In genomic region chr1:73930411-73931134, GRCm38 (mm10) we compare ENCODE assay signal across 15 mouse cellular contexts.
A peak's percentile ranks its signal among the peaks of the same experiment; 100 is the strongest.
DNase-seq lines count a peak whose midpoint lies in the region; ATAC-seq and TF ChIP-seq lines count a peak whose summit lies in the region.
"Had no signal": no experiment of that assay in that cellular context is flagged by ENCODE, and none has a peak within 500 bp of the region (broad histone marks: within the 10 kb centered on the region; RNA-seq: fewer than 3 reads in every experiment).

No protein-coding gene starts in this region.

- no peak for TF ChIP-seq POLR2A in kidney, adult 2 months (IDR thresholded peaks at IDR 0.05; ENCODE audit: low read depth, low read length)

- peak; percentile 10 for DNase-seq in T-cell, adult 2 months (ENCODE audit: low spot score)
- peak; percentile 96 for DNase-seq in kidney, adult 2 months
- peak; percentile 65 for DNase-seq in lung, postnatal 25 days (ENCODE audit: low spot score)
- DNase-seq in urinary bladder, adult 18-20 months (ENCODE audit: low spot score in 2 of 2): no peak
- DNase-seq in forebrain, postnatal 0 days: no peak
- DNase-seq: cerebellum, adult 2 months; gastrocnemius, postnatal 36 days; layer of hippocampus, adult 9-11 months; left cerebral cortex, postnatal 4 days; midbrain, embryonic 14.5 days had no signal

- H3K9ac ChIP-seq in heart, embryonic 16.5 days (ENCODE audit: low read length): no peak overlapping the region
- no peak overlapping the region for H3K9ac ChIP-seq in heart, embryonic 11.5 days (ENCODE audit: low read depth, low read length)
- no peak overlapping the region for H3K9ac ChIP-seq in forebrain, postnatal 0 days
- H3K9ac ChIP-seq: hindbrain, embryonic 14.5 days; neural tube, embryonic 13.5 days had no signal

- no peaks in the 10 kb centered on the region for H3K9me3 ChIP-seq in heart, embryonic 16.5 days (replicated peaks; ENCODE audit: control insufficient read depth, low read length)
- no peaks in the 10 kb centered on the region for H3K9me3 ChIP-seq in heart, embryonic 11.5 days (replicated peaks; ENCODE audit: control insufficient read depth, low read length)
- no peaks in the 10 kb centered on the region for H3K9me3 ChIP-seq in forebrain, postnatal 0 days (ENCODE audit: low read length)
- H3K9me3 ChIP-seq: forebrain, embryonic 10.5 days; neural tube, embryonic 13.5 days had no signal

- no peaks in the 10 kb centered on the region for H3K27me3 ChIP-seq in heart, embryonic 16.5 days (ENCODE audit: control insufficient read depth, insufficient read depth, low read length)
- H3K27me3 ChIP-seq in heart, embryonic 11.5 days (ENCODE audit: control insufficient read depth, insufficient read depth, low read length): no peaks in the 10 kb centered on the region
- no peaks in the 10 kb centered on the region for H3K27me3 ChIP-seq in kidney, adult 2 months (replicated peaks; ENCODE audit: control insufficient read depth, insufficient read depth, low read length)
- no peaks in the 10 kb centered on the region for H3K27me3 ChIP-seq in forebrain, postnatal 0 days (ENCODE audit: insufficient read depth, low read length)
- H3K27me3 ChIP-seq: neural tube, embryonic 13.5 days had no signal

- no peak for TF ChIP-seq CTCF in kidney, adult 2 months (conservative IDR thresholded peaks at IDR 0.05; ENCODE audit: insufficient read depth, insufficient read length, low read depth, low read length)
- no peak for TF ChIP-seq CTCF in forebrain, postnatal 0 days (IDR thresholded peaks at IDR 0.05; ENCODE audit: low read depth)

- peak overlapping the region; percentile 9; the same call in 1 of the 2 replicates for H3K27ac ChIP-seq in heart, embryonic 16.5 days (ENCODE audit: low read length)
- H3K27ac ChIP-seq in heart, embryonic 11.5 days (ENCODE audit: low read depth, low read length): no peak overlapping the region
- H3K27ac ChIP-seq in kidney, adult 2 months (ENCODE audit: insufficient read depth, low read depth, low read length): peak overlapping the region; percentile 99
- H3K27ac ChIP-seq in forebrain, postnatal 0 days (ENCODE audit: low read depth, low read length): no peak overlapping the region
- H3K27ac ChIP-seq: forebrain, embryonic 10.5 days; hindbrain, embryonic 14.5 days; neural tube, embryonic 13.5 days had no signal

- WGBS in heart, embryonic 16.5 days: 68% methylated on average over 8 of the region's 8 CpGs
- WGBS in heart, embryonic 11.5 days (ENCODE audit: insufficient replicate concordance): 75% methylated on average over 8 of the region's 8 CpGs
- 18% methylated on average over 8 of the region's 8 CpGs for WGBS in kidney, adult 2 months
- WGBS in forebrain, postnatal 0 days: 93% methylated on average over 8 of the region's 8 CpGs

- peaks cover 42% of the 10 kb centered on the region for H3K36me3 ChIP-seq in heart, embryonic 16.5 days (ENCODE audit: control insufficient read depth, insufficient read depth)
- H3K36me3 ChIP-seq in heart, embryonic 11.5 days (ENCODE audit: control insufficient read depth, insufficient read depth, low read length): peaks cover 12% of the 10 kb centered on the region
- H3K36me3 ChIP-seq in kidney, adult 2 months (ENCODE audit: control insufficient read depth, insufficient read depth, low read length): peaks cover 13% of the 10 kb centered on the region; the same call in 1 of the 2 replicates
- H3K36me3 ChIP-seq in forebrain, postnatal 0 days (ENCODE audit: insufficient read depth): no peaks in the 10 kb centered on the region

- H3K4me1 ChIP-seq in heart, embryonic 16.5 days (ENCODE audit: control insufficient read depth, insufficient read depth, low read length): peaks cover 42% of the 10 kb centered on the region
- H3K4me1 ChIP-seq in heart, embryonic 11.5 days (ENCODE audit: control insufficient read depth, insufficient read depth, low read length): peaks cover 33% of the 10 kb centered on the region
- peaks cover 63% of the 10 kb centered on the region for H3K4me1 ChIP-seq in kidney, adult 2 months (ENCODE audit: control insufficient read depth, insufficient read depth, low read length)
- no peaks in the 10 kb centered on the region for H3K4me1 ChIP-seq in forebrain, postnatal 0 days (ENCODE audit: insufficient read depth)

- no peak overlapping the region for H3K4me3 ChIP-seq in heart, embryonic 16.5 days (ENCODE audit: low read length)
- H3K4me3 ChIP-seq in heart, embryonic 11.5 days (ENCODE audit: low read depth, low read length): no peak overlapping the region
- H3K4me3 ChIP-seq in kidney, adult 2 months (ENCODE audit: insufficient read depth, low read depth, low read length): no peak overlapping the region
- H3K4me3 ChIP-seq in forebrain, postnatal 0 days (ENCODE audit: low read depth, low read length): no peak overlapping the region
- H3K4me3 ChIP-seq: forebrain, embryonic 10.5 days; neural tube, embryonic 13.5 days had no signal

- H3K4me2 ChIP-seq in heart, embryonic 16.5 days (ENCODE audit: low read depth, low read length): no peak overlapping the region
- no peak overlapping the region for H3K4me2 ChIP-seq in heart, embryonic 11.5 days
- no peak overlapping the region for H3K4me2 ChIP-seq in forebrain, postnatal 0 days (ENCODE audit: low read depth)
- H3K4me2 ChIP-seq: hindbrain, embryonic 14.5 days; neural tube, embryonic 13.5 days had no signal

- no peak for ATAC-seq in heart, embryonic 16.5 days (replicated peaks; ENCODE audit: extremely low read depth, insufficient read depth, low FRiP score)
- ATAC-seq in heart, embryonic 11.5 days (replicated peaks; ENCODE audit: insufficient number of reproducible peaks, low FRiP score, low TSS enrichment): no peak
- no peak for ATAC-seq in forebrain, postnatal 0 days

Comparison
In these comparisons a context has a peak if more than half of its experiments do, and no peak if none do; other contexts are left out.
1. H3K27ac ChIP-seq: peak in heart, embryonic 16.5 days (single experiment) and kidney, adult 2 months (single experiment); none in heart, embryonic 11.5 days (single experiment) and forebrain, postnatal 0 days (single experiment).
2. DNase-seq: peak in T-cell, adult 2 months (single experiment), kidney, adult 2 months (single experiment) and lung, postnatal 25 days (single experiment); none in urinary bladder, adult 18-20 months (0 of 2) and forebrain, postnatal 0 days (single experiment).